Mouse (Mus musculus) adrenal gland, adult 2 months (tissue): Measurements from ENCODE around the gene Il27ra. TPM values are rescaled to one million over a fixed set of nuclear protein-coding genes. Genes with fewer than 3 reads are reported as not detected.

ENCODE experiments used
- DNase-seq: peaks from one replicate; pipeline ENCODE4 v3.0.0; 2021
- long read RNA-seq: library from polyadenylated mRNA; stranded (forward); transcript quantifications from one replicate; pipeline ENCODE4 v2.0.0, GENCODE M21; 2021
- polyA plus RNA-seq: library from polyadenylated mRNA; depleted of rRNA; stranded (reverse); fragments of >200 nt; gene quantifications from 2 replicates; pipeline ENCODE4 v1.2.3, GENCODE M21; 2012; rRNA removed
- total RNA-seq, 2 experiments: library from RNA; stranded (reverse); gene quantifications; 2 replicates each; pipeline ENCODE4 v1.2.3; 2021

Il27ra gene
- total RNA-seq (1 to 10 TPM; 2.0 to 2.5 TPM), polyA plus RNA-seq (2.0 and 2.7 TPM in 2 replicates)
- long read RNA-seq, transcript Il27ra-201 (14 exons, 2,664 nt) = major isoform, 5 of 6 reads
- long read RNA-seq, partial matches to known transcripts = 0 of 6 reads
- long read RNA-seq, other reads (novel, unspliced or antisense) = 1 of 6 reads

DNA sequence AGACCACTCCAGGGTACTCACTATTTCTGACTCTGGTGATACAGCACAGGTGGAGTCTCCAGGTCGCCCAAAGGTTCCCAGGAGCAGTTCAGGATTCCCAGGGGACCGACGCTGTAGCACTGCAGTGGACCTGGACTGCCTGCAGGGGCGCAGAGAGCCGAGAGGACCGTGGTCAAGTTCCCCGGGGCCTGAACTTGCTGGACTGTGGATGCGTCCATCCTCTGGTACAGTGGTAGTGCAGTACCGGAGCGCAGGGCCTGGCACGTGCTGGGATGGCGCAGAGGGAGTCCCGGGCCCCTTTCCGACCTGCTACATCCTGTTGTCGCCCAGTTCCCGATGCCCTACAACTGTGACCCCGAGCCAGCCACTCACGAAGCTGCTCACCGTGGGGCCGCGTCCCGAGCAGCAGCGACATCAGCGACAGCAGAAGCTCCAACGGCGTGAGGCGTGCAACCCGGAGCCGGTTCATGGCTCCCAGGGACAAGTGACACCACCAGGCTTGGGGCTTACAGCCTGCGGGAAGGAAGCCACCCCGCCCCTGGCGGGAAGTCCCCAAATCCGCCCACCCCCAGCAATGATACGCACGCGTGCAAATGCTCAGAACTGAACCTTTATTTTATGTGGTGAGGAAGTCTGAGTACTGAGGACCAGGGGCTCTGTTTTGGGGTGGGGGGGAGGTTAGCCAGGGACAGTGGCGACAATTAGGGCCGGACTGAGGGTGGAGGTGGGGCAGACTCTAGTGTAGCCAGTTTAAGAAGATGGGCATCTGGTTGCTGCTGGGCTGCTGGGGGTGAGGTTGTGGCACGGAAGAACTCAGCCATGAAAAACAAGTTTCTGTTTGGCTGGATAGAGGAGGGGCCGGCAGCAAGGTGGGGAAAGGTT is at the start of gene Il27ra:
Gene Il27ra (minus strand): TSS at position 524 of the 882 bp plus-strand sequence.
- peak; percentile 76 for DNase-seq

DNA sequence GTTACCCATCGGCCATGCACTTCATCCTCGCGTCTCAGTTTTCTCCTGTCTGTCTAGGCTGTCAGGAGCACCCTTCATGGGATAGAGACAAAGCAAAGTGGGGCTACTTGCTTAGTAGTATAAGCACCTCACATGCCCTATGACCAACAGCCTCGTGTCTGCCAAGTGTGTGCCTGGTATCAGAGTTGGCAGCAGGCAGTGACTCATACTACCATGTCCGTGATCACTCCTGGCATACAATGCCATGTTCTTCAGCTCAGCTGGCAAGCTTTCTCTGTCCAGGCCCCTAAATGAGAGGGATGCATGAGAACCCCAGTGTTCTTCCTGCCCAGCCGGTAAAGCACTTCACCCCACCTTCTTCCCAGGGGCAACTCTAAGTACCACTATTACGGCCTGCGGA is 48.2 kb upstream of the Il27ra start:
- DNase-seq = peak; percentile 80

DNA sequence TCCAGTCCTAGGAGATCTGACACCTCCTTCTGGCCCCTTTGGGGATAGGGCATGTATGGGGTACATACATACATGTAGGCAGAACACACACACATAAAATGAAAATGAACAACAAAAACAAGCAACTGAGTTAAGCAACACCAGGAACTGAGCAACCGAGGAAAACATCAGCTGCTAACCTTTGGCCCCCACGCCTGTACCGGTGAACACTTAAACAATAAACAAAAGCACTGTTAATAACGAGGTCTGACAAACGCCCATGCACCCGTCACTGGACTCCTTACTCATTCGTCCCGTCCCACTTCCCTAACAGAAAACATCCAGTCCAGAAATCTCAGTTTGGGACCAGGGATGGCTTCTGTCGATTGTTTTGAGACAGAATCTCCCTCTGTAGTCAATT is 46.9 kb upstream of the Il27ra start:
- peak; percentile 1 for DNase-seq

DNA sequence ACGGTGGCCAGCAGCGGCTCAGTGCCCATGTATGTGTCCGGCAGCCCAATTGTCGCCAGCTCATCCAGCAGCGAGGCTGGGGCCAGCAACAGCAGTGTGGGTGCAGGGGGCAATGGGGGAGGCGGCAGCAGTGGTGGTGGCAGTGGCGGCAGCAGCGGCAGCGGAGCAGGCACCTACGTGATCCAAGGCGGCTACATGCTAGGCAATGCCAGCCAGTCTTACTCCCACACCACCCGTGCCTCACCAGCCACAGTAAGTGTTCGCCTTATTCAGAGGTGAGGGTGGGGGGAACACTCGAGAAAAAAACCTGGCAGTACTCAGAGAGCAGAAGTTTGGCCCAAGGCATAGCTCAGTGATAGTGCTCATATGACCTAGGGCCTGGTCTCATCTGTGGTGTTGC is 45.4 kb upstream of the Il27ra start:
- no peak for DNase-seq

DNA sequence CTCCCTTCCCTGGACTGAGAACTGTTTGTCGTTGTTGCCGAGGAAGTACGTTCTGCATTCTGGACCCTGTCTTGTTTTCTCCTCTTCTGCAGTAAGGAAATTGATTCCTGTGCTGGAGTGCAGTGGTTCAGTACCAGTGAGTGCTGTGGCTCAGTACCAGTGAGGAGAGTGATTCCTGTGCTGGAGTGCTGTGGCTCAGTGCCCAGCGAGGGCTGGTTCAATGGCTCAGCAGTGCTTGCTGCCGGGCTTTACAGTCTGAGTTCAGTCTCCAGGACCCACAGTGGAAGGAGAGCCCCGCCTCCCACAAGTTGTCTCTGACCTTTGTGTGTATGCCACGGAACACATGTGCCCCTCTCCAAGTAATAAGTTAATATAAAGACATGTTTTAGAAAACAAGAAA is 44.8 kb upstream of the Il27ra start:
- DNase-seq = no peak

DNA sequence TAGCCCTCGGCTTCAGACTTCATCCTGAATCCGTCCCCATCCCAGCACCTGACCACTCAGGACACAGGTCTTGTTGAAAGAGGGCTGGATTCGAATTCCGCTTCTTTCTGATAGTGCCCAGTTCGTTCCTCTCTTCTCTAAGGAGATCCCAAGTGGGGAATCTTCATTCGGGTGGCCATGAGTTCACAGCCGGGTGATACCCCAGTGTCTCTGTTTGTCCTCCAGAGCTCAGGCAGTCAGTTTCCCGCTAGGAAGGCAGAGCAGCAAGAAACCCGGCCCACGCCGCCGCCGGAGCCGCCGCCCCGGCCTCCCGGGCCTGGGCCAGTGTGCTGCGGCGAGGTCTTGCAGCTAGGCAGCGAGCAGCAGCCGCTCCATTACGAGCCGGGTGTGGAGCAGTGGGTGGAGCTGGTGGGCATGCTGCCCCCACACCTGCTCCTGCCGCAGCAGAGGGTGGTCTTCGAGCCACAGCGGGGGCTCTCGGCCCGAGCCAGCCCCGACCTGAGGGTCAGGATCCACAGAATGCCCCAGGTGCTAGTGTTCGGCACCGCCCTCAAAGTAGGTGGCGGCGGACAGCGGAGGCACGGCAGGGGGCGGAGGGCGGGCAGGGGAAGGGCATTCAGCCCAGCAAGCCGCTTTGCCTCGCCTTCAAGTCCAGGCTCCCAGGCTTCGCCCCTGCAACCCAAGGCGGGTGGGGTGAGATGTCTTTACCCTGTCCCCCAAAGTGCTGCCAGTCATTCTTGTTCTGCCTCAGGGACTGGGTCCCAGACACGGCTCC is 42.1 kb upstream of the Il27ra start:
- no peak for DNase-seq

- DNase-seq = peak; percentile 76
These were observed 41.4 kb upstream of the Il27ra start for GRCm38 (mm10) chr8:84083829-84084241.

DNA sequence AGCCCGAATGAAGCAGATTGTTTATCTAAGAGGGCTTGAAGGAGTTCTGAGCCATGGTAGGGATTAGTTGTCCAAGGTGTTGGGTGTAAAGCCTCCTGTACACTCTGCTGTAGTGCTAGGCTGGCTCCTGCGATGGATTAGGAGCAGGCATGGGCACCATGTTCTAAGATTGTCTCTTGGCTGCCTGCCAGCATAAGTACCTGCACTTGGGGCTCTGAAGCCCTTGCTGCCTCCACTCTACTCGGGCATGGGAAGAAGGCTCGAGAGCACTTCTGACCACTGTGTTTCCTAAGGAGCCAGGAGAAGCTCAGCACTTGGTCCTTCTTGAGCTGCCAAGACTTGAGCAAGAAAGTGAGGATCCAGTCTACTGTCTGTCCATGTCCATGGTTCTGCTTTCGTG is 36.8 kb upstream of the Il27ra start:
- DNase-seq = no peak

- DNase-seq = no peak
These were observed 34.5 kb upstream of the Il27ra start for GRCm38 (mm10) chr8:84076849-84077248.

DNA sequence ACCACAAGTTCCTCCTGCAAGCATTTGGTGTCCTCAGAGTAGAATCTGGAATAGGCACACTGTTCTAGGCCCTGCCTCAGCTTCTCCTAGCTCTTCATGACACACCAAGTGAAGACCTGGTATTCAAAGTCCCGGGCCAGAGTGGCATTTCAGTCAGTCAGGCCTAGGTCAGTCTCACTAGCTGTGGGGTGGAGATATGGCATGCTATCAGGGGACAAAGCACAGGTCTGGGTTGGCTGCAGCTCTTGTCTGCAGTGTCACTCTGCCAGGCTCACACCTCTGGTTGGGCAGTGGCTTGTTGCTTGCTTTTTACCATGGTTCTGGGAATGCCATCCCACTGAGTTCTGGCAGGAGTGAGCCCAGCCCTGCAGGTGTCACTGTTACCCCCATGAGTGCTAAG is 34.0 kb upstream of the Il27ra start:
- DNase-seq = no peak

GRCm38 (mm10) chr8:84073230-84073976 is 31.0 kb upstream of the Il27ra start:
- DNase-seq = no peak

GRCm38 (mm10) chr8:84072321-84072720 is 29.9 kb upstream of the Il27ra start:
- DNase-seq = no peak

GRCm38 (mm10) chr8:84071921-84072320 is 29.5 kb upstream of the Il27ra start:
- DNase-seq = no peak

- DNase-seq = no peak
These were observed 28.3 kb upstream of the Il27ra start for GRCm38 (mm10) chr8:84070667-84071066.

DNA sequence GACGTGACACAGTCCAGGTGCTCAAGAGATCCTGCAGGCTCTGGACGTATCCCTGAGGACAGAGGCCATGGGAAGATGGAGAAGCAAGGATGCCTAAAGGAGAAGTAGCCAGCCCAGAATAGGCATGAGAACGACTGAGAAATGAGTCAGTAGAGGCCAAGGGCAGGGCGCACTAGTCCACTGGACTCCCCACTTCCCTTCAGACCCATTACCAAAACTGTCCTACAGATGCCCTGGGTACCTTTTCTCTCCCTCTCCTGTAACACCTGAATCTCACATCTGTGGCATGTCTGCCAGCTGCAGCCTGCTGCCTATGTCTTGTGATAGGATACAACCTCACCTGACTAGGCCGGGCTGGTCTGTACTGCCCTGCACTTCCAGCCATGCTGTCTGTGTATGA is 27.9 kb upstream of the Il27ra start:
- no peak for DNase-seq

GRCm38 (mm10) chr8:84069750-84070149 is 27.4 kb upstream of the Il27ra start:
- DNase-seq = no peak

GRCm38 (mm10) chr8:84069169-84069568 is 26.8 kb upstream of the Il27ra start:
- DNase-seq = no peak

DNA sequence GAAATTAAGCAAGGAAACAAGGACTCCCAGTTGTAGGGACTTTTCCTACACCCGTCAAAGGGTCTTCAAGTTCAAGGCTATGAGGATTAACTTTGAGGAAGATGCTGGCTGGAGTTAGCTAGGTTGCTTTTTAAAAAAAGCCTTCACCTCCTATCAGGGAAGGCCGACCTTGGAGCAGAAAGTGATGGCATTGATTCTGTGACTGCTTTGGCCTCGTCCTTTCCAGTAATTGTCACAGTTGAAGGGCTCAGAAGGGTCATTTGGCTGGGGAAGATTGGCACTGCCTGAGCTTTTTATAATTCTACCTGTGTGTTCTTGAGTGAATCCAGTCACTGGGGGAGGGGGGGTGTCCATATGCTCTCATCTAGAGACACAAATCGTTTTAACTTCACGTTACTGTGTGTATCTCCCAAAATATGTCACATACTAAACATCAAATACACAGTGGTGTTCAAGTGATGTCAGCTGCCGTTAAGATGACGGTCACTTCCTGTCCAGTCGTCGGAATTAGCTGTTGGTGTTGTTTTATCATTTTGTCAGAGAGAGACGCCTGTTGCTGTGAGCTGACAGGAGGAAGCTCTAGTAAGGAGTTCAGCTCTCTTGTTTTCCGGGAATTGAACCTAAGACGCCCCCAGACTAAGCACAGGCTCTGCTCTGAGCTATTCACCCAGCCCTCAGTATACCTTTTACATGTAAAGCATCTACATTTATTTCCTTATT is 26.1 kb upstream of the Il27ra start:
- peak; percentile 76 for DNase-seq

DNA sequence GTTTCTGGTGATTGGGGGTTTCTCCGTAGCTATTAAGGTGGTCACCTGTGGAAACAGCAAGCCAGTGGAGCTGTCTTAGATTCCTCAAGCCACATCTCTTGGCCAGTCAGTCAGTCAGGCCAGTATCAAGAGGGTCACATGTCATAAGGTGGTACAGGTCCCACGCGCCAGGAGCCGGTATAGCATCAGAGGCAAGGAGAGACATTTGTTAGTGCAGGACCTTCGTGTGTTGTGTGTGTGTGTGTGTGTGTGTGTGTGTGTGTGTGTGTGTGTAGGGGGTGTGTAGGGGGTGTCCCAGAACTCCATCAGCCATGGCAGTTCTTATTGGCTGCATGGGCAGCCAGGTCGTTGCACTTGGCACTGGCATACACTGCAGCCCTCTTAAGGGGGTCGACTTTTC is 25.5 kb upstream of the Il27ra start:
- no peak for DNase-seq

GRCm38 (mm10) chr8:84067047-84067573 is 24.7 kb upstream of the Il27ra start:
- DNase-seq = peak; percentile 98

GRCm38 (mm10) chr8:84066291-84066930 is 24.0 kb upstream of the Il27ra start, which contains the start of gene Rfx1:
Gene Rfx1, plus strand, starts transcription at chr8:84066834.
- peak; percentile 100 for DNase-seq
